ENCODE assay signal across 8 mouse cellular contexts in the genomic region with DNA sequence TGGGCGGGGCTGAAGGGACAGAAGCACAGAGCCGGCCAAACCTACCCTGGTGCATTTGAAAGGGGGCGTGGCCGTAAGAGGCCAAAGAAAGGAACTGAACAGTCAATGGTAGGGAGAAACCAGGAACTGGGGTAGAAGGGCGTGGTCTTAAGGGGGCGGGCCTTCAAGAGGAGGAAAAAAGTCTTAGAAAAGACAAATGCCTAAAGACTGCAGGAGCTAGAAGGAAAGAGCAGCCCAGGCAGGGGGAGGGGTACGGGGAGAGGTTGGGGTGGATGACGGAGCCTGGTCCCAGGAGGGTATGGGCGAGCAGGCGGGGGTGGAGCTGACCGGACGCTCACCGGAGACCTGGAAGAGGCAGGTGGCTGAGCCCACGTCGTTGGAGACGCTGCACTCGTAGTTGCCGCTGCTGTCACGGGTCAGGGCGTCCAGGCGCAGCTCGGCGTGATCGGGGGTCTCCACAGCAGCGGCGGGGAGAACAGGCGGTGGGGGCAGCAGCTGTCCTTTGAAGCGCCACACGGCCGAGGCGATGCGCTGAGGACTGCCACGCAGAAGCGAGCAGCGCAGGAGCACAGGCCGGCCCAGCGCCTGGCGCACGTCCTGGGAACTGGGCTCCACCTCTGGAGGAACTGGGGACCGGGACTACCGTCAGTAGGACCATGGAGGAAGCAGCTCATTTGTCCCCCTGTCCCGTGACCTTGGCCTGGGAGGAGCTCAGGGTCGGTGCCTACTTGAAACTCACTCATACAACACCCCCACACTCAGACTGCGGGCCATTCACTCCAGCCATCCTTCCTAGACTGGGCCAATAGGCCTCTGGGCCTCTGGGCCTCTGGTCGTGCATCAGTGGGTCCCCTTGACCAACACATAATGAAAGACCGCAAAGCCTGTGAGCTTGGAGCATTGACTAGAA.
DNase-seq lines count a peak whose midpoint lies in the region; ATAC-seq and TF ChIP-seq lines count a peak whose summit lies in the region.

No protein-coding gene starts in this region.

- in situ Hi-C loops in Patski (cut with MboI; ENCODE audit: low pct_unique_long_range_greater_than_20kb), result no loop called here

- H3K4me1 ChIP-seq in heart, embryonic 10.5 days, result peaks cover 43% of the 10 kb centered on the region
- peaks cover 29% of the 10 kb centered on the region for H3K4me1 ChIP-seq in kidney, embryonic 15.5 days

- POLR2A ChIA-PET in Patski (lab: Charles Lee), result no interaction called here

- no peaks in the 10 kb centered on the region for H3K27me3 ChIP-seq in Patski
- H3K27me3 ChIP-seq in heart, embryonic 10.5 days (ENCODE audit: insufficient read depth, poor library complexity, severe bottlenecking), result peaks cover 56% of the 10 kb centered on the region
- H3K27me3 ChIP-seq in kidney, embryonic 15.5 days, result peaks cover 4% of the 10 kb centered on the region; the same call in 1 of the 2 replicates

- peak overlapping the region; percentile 80 for H3K27ac ChIP-seq in heart, embryonic 10.5 days
- H3K27ac ChIP-seq in kidney, embryonic 15.5 days, result peak overlapping the region; percentile 41; the same call in 1 of the 2 replicates

- no peaks in the 10 kb centered on the region for H3K36me3 ChIP-seq in heart, embryonic 10.5 days
- H3K36me3 ChIP-seq in kidney, embryonic 15.5 days, result no peaks in the 10 kb centered on the region

- H3K4me3 ChIP-seq in heart, embryonic 10.5 days, result peak overlapping the region; percentile 64
- H3K4me3 ChIP-seq in kidney, embryonic 15.5 days (replicated peaks), result peak overlapping the region; percentile 54

- WGBS in heart, embryonic 10.5 days, result 4% methylated on average over 46 of the region's 46 CpGs
- 3% methylated on average over 46 of the region's 46 CpGs for WGBS in kidney, embryonic 15.5 days

- DNase-seq in Patski (ENCODE audit: low read depth, low spot score), result no peak
- peak; percentile 77 for DNase-seq in embryo, embryonic 11 days
- peak; percentile 83 for DNase-seq in heart, embryonic 10.5 days (ENCODE audit: low spot score)
- peak; percentile 73 for DNase-seq in lung, postnatal 25 days (ENCODE audit: low spot score)
- DNase-seq in skeletal muscle tissue, adult 2 months (ENCODE audit: low read depth, low spot score), result peak; percentile 53
- no peak for DNase-seq in cerebellum, adult 9-10 months
- DNase-seq in right cerebral cortex, postnatal 4 days, result no peak

- H3K4me2 ChIP-seq in kidney, embryonic 15.5 days, result peak overlapping the region; percentile 98

- peak overlapping the region; percentile 62 for H3K9ac ChIP-seq in kidney, embryonic 15.5 days

- ATAC-seq in Patski, result peak; percentile 15
- ATAC-seq in kidney, embryonic 15.5 days (replicated peaks; ENCODE audit: low FRiP score), result peak; percentile 65

- TF ChIP-seq CTCF in Patski (IDR thresholded peaks at IDR 0.05), result no peak

- H3K9me3 ChIP-seq in heart, embryonic 10.5 days, result no peaks in the 10 kb centered on the region
- H3K9me3 ChIP-seq in kidney, embryonic 15.5 days (replicated peaks), result no peaks in the 10 kb centered on the region

- CTCF ChIA-PET in Patski (lab: Charles Lee), result interaction anchor here (1.5 kb wide), 1 partner anchor 41 kb away, joined by 3 read pairs; no protein-coding TSS in a partner anchor

Comparison
In these comparisons a context has a peak if more than half of its experiments do, and no peak if none do; other contexts are left out.
1. DNase-seq: peak in embryo, embryonic 11 days (single experiment), heart, embryonic 10.5 days (single experiment), lung, postnatal 25 days (single experiment) and skeletal muscle tissue, adult 2 months (single experiment); none in Patski (single experiment), cerebellum, adult 9-10 months (single experiment) and right cerebral cortex, postnatal 4 days (single experiment).